Mouse (Mus musculus) c-Kit-negative CD71-positive TER-119-positive erythroid progenitor cells, embryonic 14.5 days (primary cell): ENCODE results near the gene Chmp2a.
"Not testable (repeated sequence)": the region's sequence is repeated elsewhere in the genome, so short reads cannot be mapped to it uniquely, and the experiment has no call there.

Source experiments
- DNase-seq: peaks from one replicate; pipeline ENCODE4 v3.0.0-alpha.2; 2013; ENCODE audit warnings: low read depth, low spot score

Gene Chmp2a

DNA sequence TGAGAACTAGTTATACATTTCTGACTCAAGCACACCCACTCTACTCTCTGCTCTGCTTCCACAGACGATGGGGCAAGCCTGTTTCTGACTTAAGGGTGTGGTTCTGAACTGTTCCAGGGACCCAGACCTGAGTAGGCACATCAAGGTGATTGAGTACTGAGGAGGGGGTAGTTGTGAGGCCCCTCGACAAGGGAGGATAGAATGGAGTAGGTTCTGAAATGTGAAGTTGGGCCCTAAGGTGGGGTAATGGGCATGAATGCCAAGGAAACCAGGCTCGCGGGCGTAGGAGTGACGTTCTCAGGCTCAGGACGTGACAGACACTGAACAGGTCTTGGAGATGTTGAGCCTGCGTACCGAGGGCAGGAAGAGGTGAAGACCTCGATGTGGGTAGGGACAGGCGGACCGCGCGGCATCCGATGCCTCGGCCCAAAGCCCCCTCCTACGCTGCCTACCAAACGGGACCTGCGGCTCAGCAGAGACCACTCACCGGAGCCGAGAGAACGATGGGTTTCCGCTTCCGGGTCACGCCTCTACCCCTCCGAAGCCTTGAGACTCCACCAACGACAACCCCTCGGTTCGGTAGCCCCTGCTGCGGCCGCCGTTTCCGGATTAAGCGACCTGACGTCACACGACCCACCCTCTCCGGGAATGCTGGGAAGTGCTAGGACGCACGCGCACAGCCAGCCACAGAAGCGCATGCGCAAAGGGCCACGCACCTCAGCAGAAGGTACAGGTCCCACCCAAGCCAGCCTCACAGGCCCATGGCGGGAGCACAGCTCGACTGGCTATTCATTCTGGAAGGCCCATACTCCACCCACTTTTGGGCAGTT, at the start of gene Chmp2a:
Gene Chmp2a, minus strand, starts transcription at position 660 of the 830 bp plus-strand sequence.
- DNase-seq, result peak; percentile 85

DNA sequence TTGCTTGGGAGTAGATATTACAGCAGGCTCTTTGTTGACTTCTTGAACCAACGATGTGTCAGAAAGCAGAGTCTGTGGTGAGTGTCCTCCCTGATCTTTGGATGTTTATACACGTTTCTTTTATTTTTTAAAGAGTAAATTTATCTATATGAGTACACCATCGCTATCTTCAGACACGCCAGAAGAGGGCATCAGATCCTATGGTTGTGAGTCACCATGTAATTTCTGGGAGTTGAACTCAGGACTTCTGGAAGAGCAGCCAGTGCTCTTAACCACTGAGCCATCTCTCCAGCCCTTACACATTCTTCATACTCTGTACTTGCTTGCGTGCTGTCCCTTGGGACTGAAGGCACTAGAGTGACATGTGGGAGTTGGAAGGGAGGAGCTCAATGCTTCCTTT, 37.7 kb upstream of the Chmp2a start:
- DNase-seq, result no peak

DNA sequence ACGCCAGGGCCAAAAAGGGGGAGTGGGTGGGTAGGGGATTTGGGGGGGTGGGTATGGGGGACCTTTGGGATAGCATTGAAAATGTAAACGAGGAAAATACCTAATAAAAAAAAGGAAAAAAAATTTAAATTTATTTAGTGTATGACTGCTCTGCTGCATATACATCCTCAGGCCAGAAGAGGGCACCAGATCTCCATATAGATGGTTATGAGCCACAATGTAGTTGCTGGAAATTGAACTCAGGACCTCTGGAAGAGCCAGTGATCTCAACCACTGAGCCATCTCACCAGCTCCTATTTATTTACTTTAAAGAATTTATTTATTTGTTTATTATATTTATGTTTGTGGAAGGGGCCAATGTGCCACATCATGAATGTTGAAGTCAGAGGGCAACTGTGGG, 28.8 kb upstream of the Chmp2a start:
- DNase-seq, result not testable (repeated sequence)

DNA sequence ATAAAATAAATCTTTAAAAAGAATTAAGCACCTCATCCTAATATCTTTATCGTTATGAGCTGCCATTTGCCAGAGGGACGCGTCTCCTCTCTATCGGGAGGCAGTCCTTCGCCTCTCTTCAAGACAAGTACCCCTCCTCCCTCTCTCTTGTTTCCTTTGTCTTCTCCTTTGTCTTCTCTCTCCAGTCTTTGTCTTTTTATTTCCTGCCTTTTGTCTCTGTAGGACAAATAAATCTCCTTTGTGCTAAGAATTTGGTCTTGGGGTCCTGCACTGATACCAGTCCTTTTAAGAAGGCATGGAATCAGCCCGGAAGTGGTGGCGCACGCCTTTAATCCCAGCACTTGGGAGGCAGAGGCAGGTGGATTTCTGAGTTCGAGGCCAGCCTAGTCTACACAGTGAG, 24.9 kb upstream of the Chmp2a start:
- DNase-seq, result no peak

DNA sequence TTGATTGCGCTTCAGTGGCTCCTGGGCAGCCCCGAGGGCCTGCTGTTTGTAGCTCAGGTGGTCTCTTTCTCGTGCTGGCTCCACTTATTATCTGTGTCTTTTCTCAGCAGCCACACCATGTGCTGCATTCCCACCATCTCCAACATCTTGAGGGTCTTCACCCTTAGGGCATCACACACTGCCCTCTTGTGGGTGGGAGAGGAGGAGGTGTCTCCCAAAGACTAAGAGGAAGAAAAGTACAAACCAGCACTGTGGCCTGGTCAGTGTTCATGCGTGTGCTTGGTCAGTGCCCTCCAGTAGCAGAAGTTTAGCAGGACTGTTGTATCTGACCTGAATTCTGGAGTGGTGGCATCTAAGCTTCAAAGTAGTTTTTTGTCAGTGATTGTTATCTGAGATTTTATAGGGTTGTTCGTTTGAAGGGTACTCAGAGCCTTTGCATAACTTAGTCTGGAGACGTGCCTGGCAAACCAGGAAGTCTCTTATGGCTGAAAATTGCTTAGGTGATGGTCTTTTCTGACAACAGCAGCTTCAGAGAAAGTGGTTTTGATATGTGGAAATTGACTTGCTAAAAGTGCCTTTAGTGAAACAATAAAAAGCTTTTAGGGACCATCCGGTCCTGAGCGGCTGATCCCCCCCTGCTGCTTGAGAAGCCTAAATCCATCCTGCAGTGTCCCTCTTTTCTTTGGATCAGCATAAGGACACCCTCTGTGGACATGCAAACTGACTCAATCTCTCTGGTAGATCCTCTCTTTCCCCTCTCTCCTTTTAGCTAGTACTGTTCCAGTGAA, 22.5 kb upstream of the Chmp2a start:
- DNase-seq, result no peak

DNA sequence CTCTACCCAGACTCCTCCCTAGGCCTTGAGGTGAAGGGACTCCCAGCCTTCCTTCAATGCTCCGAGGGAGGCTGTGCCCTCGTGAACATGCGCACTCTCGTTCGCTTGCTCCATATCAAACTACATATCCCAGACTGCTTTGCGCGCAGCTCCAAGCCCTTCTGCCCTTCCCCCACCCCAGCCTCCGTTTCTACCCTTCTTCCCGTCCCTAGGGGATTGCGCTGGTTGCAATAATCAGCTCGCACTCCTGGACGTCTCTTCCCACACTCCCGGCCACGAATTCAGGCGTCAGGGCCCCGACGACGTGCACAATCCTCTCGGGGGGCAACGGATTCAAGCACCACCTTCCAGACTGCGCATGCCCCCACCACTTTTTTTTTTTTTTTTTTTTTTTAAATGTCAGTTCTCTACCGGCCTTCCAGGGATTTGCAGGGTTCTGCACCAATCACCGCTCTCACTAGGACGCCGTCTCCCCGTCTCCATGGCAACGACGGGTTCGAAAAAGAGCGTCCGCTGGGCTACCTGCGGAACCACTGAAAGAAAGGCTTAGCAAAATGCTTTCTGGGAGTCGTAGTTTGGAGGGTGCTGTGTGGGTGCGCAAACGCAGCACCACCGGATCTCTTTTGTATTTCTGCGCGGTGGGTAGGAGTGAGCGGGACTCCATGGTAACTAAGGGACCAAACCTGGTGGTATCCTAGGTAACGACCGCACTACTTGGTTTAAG, 19.8 kb upstream of the Chmp2a start, which contains the start of gene Mzf1:
Gene Mzf1, minus strand, starts transcription at position 478 of the 724 bp plus-strand sequence.
- DNase-seq, result peak; percentile 70

DNA sequence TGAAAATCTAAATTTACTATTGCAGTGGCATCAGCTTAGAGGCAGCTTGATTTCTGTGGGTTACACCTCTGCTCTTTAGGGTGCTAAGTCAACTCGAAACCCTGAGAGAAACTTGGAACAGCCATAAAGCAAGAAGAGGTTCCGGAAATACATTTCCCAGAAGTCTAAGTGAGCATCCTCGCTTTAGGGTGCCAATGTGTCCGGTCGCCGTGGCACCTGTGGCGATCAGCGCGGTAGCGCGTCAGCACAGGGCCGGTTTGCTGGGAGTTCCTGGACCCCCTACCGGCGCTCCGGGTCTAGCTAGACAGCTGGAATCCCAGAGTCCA, 19.3 kb upstream of the Chmp2a start:
- no peak for DNase-seq

DNA sequence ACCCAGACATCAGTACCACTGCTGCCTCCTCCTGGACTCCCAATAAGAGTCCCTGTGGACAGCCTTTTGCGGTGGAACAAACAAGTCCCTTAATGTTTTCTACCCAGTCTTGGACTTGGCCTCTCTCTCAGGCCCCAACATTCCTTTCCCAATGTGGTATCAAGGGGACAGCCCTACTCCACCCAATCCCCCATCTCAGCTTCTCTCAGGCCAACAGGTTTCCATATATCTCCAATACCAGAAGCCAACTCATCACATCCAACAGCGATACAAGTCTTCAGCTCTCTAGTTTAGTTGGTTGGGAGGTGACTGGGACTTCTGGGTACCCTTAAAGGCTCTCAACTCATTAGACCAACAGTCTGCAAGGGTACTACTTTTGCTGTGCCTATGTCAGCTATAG, 18.9 kb upstream of the Chmp2a start:
- DNase-seq, result no peak

DNA sequence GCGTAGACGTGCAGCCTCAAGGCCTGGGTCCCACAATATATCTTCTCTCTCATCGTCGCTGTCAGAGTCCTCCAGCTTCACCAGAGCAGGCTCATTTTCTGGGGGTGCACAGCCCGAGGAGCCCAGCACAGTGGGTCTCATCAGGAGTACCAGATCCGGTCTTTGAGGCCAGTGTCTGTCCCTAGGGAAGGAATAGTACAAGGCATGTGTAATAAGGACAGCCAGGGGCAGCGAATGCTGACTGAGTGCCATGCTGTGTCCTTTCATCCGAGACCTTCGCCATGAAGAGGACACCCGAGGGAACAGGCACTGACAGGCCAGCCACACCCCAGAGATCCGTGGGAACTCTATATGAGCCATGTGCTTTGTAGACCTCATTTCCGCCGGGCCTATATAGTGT, 18.4 kb upstream of the Chmp2a start:
- no peak for DNase-seq

DNA sequence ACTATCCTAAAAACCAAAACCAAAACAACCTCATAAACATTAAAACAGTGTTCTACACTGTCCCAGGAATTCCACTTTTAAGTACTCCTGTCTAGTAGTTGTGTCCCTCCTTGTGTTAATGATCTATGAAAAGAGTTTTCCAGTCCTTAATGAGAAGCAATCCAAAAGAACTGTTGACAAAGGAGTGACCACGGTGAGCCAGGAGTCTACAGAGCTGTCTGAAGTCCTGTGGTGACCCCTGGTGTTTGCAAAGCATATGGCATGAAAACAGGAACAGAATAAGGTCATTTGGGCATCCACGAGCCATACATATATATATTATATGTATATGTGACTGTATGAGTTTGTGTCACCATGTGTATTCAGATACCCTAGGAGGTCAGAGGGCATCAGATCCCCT, 11.5 kb upstream of the Chmp2a start:
- DNase-seq, result peak; percentile 35

DNA sequence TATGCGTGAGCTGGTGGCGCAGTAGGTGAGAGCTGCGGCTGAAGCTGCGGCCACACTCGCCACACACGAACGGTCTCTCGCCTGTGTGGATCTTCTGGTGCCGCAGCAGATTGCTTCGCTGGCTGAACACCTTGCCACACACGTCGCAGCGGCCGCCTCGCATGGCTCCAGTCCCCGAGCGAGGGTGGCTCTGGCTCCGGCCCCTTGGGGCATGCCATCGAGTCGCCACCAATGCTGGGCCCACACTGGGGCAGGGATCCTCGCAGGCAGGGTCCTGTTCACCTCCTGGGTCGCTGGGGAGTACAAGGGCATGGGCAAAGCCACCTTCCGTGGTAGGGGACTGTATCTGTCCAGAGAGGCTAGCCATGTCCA, 9.6 kb upstream of the Chmp2a start:
- DNase-seq, result no peak

DNA sequence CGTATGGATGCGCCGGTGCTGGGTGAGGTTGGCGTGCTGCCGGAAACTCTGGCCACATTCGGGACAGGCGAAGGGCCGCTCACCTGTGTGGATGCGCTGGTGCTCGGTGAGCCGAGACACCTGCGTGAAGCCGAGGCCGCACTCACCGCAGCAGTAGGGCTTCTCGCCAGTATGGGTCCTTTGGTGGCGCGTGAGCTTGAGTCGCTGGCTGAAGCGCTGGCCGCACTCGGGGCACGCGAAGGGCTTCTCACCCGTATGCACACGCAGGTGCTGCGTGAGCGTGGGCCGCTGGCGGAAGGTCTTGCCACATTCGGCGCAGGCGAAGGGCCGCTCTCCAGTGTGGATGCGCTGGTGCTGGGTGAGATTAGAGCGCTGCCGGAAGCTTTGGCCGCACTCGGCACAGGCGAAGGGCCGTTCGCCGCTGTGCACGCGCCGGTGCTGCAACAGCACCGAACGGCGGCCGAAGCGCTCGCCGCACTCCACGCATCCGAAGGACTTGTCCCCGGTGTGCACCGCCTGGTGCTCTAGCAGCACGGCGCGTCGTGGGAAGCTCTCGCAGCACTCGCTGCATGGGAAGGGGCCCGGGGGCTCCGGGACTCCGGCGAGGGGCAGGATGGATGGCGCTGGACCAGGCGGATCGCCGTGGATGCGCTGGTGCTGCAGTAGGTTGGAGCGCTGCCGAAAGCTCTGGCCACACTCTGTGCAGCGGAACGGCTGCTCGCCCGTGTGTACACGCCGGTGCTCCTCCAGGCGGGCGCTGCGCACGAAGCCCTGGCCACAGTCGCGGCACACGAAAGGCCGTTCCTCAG, 9.0 kb upstream of the Chmp2a start:
- no peak for DNase-seq

DNA sequence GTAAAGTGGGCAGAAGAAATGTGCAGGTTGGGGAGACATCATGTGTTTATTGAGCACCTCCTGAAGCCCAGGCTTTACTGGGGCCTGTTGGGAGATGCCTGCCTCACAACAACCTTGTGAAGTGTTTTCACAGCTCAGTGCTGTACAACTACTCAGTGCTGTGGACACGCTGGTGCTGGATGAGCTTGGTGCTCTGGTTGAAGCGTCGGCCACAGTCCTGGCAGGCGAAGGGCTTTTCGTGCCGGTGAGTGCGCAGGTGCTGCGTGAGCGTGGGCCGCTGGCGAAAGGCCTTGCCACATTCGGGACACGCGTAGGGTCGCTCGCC, 8.5 kb upstream of the Chmp2a start:
- DNase-seq, result no peak

DNA sequence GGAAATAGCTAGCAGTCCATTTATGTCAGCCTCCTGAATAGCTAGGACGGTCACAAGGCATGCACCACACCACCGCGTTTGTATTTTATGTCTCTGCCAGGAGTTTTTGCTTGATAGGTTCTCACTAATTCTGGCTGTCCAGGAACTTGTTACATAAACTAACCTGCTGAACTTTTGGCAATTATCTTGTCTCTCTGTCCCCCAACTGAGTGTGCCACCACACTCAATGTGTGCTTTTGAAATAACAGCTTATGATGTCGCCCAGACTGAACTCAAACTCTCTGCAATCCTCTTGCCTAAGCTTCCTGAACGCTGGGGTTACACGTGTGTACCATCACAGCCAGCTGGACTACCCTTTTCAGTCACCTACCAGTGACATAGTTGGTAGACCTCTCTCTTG, 7.9 kb upstream of the Chmp2a start:
- no peak for DNase-seq

DNA sequence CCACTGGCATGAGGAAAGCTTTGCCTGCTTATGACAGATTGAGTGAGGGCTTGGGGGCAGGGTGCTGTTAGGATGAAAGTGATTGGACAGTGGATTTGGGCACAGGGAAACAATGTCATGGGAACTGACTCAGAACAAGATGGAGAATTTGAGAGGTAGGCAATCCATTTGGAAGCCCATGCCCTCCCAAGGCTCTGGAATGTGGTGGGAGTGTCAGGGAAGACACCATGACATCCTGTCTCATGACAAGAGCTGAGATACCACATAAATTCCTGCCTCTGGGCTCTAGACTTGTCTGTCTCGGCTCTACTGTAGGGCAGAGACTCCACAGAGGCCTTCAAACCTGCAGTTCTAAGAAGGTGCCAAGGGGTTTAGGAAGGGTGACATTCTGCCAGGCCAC, 6.6 kb upstream of the Chmp2a start:
- DNase-seq, result no peak

DNA sequence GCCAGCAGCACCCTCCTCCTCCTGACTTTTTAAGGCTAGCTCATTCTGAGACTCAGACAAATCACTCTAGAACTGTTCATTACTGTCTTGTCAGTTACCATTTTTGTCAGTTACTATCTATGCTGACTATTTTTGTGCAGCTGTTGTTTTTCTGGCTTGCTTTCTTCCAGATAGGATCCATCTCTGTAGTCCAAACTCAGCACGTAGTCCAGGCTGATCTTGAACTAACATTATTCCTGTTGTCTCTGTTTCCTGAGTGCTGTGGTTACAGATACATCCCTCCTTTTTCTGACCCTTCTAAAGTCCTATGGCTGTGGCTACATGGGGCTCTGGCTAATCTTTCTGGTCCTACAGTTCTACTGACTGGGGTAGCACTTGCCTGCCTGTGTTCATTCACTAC, 4.6 kb upstream of the Chmp2a start:
- DNase-seq, result no peak

DNA sequence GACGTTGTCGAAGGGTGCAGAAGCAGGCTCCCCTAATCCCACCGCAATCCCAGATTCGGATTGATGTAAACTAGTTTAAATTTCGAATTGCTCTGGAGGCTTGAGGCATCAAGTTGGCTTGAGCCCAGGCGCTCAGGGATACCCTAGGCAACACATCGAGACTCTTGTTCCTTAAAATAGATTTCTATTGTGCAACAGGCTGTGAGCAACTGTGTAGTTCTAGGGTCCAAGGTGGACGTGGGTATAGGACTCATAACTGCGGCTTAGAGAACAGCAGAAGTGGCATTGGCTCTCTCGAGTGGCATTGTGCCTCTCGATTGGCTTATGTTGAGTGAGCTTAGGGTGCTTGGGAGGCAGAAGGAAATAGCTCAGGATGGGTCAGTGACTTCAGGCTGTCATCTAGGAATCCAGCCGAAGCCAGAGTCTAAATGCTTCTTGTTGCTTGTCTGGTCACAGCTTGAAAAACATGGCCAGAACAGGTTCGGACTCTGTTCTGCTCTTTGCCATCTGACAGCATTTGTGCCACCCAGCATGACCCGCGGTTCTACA, 4.1 kb upstream of the Chmp2a start:
- DNase-seq, result no peak

DNA sequence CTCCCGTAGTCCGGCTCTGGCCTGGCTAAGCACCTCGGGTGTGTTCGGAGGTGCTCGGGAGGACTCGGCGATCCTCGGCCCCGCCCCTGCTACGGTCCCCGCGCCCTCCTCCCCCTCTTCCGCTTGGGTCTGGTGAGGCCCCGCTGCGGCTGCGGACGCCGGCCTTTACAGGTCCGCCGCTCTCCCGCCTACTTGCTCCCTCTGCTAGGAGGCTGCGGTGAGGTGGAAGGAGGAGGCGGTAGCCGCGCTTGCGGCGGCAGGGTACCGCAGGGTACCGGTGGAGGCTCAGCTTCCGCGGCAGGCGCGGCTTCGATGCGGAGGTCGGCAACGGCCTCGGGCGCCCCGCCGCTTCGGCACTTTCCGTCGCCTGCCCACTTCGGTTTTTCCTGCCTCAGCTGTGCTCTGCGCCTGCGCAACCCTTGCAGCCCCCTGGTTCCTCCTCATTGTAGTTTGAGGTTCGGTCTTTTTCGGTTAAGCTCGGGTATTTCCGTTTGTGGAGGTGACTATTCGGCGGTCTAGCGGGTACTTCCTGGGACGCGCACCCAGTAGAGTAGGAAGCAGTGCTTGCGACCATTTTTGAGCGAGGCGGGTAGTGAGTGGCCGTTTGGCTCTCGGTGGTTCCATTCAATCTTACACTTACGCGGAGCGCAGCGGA, 3.4 kb upstream of the Chmp2a start, which contains the start of gene Ube2m:
Gene Ube2m, minus strand, starts transcription at position 375 of the 655 bp plus-strand sequence.
- DNase-seq, result peak; percentile 80

DNA sequence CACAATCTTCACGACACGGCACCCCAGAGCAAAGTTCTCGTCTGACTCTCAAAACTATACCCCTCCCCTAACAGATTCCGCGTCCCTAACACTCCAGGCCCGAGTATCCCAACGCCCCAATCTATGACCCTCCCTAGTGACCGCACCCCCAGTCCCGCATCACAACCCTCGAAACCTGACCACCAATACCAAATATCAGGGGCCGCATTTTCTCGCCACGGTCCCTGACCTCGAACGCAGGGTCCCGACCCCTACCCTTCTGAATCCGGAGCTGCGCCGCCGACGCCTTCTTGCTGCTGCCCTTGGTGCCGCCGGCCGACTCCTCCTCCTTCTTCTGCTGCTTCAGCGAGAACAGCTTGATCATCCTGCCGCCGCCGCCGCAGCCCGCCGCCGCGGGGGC, 2.8 kb upstream of the Chmp2a start:
- DNase-seq, result no peak

DNA sequence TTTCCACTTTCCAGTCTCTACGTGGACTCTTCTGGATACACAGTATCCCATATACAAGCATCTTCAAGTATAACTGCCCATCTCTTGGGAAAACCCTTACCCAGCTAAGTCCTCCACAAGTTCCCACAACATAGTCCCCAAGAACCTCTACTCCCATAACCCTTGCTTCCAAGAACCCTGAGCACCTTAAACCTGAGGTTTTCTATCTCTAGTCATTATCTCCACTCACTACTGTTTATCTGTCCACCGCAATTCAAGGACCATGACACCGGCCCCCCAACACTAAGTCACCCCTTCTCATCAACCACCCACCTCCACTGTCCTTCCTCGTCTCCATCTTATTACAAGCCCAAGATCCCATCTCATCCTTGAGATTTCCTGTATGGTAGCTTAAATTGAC, 2.2 kb upstream of the Chmp2a start:
- DNase-seq, result no peak
